Mouse (Mus musculus) right cerebral cortex, postnatal 36 days (tissue): ENCODE results near the gene Ube2l3.
A peak's percentile ranks its signal among the peaks of the same experiment; 100 is the strongest.

Experiments
- DNase-seq, 2 experiments: peaks; one replicate each; pipeline ENCODE4 v3.0.0; 2022; ENCODE audit warnings: low spot score in 2 of 2, mixed read lengths in 1 of 2

The Ube2l3 gene

GRCm38 (mm10) chr16:17148084-17148483 is 54.4 kb downstream of the Ube2l3 start:
- DNase-seq = peak in 1 of 2 experiments; percentile 18

- DNase-seq = peak in 1 of 2 experiments; percentile 24
Observed at GRCm38 (mm10) chr16:17147391-17147929, 55.0 kb downstream of the Ube2l3 start.

DNA sequence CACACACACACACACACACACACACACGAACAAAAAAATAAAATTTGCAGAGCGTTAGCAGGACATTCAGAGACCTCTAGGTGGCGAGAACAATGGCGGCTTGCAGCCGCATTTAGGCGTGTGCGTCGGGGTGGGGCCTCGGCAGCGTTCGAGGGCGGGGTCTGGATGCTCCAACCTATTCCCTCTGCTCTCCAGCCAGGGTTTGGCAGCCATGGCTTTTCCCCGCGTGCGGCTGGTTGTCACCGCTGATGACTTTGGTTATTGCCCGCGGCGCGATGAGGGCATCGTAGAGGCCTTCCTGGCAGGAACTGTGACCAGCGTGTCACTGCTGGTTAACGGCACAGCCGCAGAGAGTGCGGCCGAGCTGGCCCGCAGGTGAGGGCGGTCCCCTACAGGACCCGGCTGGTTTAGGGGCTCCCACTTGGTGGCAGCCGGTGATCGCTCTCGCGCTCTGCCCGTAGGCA is 55.6 kb downstream of the Ube2l3 start, which contains the start of gene Ccdc116:
Ccdc116 (minus strand) TSS at position 458 of the 464 bp plus-strand sequence.
- DNase-seq = peak; percentile 69 to 77

DNA sequence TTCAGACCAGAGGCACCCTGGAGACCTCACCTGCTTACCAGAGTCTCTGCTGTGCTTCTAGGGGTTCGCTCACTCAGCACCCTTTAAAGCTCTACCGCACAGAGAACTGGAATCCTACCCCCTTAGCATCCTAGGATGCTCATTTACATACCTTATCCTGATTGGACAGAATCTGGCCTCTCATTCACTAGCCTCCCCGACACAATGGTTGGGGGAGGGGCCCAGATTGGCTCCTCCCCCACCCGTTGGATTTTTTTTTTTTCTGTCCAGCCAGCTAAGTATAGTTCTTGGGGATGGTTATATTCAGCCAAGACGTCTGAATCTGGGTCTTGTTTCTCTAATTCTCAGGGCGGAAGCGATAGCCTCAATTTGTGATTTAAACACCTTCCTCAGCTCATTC is 58.1 kb downstream of the Ube2l3 start, which contains the start of gene Ydjc:
Ydjc (plus strand) TSS at position 283 of the 400 bp plus-strand sequence.
- DNase-seq = no peak

- no peak for DNase-seq
Observed at GRCm38 (mm10) chr16:17137355-17137754, 65.1 kb downstream of the Ube2l3 start.

GRCm38 (mm10) chr16:17132906-17133200 is 69.6 kb downstream of the Ube2l3 start:
- no peak for DNase-seq

DNA sequence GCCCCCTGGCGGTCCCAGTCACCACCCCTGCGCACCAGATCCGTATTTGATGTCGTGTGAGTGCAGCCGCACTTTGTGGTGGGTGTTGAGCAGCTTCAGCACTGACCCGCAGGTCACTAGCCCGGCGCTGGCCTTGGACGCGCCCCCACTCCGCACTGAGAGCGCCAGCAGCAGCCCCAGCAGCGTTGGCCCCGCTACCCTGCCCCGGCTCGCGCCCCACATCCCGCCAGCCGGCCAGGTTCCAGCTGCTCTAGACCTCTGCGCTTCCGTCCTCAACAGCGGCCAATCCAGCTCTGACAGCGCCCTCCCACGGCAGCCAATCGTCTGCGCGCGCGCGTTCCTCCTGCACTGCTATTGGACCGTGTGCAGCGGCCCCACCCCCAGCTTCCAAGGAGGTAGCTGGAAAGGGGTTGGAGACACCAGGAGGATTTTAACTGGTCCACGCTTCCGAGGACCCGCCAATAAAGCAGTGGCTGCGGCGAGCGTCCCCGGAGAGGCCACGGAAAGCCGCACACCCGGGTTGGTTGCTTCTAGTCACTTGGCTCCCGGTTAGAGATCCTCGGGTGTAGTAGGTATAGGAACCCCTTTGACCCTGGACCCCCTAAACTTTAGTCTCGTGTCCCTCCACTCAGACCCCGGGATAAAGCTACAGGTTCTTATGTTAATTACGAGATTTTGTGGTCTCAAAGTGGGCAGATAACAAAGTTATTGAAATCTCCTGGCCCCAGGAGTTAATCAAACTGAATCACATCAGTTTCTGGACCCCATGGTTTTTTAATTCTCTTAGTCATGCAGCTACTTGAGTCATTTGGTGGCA is 70.2 kb downstream of the Ube2l3 start, which contains the start of gene Sdf2l1:
Sdf2l1 (minus strand) TSS at position 295 of the 817 bp plus-strand sequence.
- peak; percentile 96 to 97 for DNase-seq

- no peak for DNase-seq
Observed at GRCm38 (mm10) chr16:17131191-17132088, 71.0 kb downstream of the Ube2l3 start.

- DNase-seq = no peak
Observed at GRCm38 (mm10) chr16:17127292-17127691, 75.2 kb downstream of the Ube2l3 start.

DNA sequence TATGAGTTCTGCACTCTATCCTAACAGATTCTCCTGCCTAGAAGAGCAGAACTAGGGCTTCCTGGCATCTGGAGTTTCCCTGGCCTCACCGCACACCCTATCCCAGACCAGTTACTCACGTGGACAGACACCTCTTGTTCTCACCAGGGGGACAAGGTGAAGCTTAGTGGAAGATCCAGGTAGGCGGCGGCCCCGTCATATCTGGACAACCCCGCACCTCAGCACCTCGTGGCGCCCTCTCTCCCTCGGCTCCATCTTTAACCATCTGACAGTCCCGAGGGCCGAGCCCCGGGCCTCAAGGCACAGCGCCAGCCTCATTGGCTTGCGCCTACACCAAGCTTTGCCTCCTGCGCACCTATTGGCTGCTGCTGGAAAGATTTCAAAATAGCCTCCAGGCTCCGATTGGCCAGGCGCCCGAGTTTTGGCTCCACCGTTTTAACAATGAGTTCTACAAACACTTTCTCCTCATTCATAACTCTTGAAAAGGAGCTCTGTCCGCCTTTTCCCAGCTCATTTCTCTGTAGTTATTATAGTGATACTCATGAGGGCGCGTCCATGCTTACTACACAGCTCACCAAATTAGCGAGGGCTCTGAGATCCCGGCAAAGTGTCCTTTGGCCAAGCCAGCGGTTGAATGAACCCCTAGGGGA is 77.5 kb downstream of the Ube2l3 start, which contains the start of gene 2610318N02Rik:
2610318N02Rik (minus strand) TSS at position 297 of the 650 bp plus-strand sequence.
- peak; percentile 48 to 63 for DNase-seq

- no peak for DNase-seq
Observed at GRCm38 (mm10) chr16:17124119-17124870, 78.2 kb downstream of the Ube2l3 start.

DNA sequence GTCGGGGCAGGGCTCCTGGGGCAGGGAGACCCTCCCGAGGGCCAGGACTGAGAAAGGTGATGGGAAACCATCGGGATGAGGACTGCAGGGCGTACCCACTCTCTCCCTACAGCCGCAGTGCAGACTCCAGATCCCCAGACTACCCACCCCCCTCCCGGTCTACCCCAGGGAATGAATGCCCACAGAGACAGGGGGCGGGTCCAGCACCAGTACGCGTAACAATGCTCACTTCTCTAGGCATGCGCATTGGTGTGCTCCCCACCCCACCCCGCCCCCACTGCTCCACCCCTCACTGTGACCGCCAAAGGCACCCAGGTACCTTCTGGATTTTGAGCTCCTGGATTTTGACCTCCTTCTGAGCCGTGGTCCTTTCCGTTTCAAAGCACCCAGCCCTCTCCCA is 80.9 kb downstream of the Ube2l3 start:
- DNase-seq = no peak

DNA sequence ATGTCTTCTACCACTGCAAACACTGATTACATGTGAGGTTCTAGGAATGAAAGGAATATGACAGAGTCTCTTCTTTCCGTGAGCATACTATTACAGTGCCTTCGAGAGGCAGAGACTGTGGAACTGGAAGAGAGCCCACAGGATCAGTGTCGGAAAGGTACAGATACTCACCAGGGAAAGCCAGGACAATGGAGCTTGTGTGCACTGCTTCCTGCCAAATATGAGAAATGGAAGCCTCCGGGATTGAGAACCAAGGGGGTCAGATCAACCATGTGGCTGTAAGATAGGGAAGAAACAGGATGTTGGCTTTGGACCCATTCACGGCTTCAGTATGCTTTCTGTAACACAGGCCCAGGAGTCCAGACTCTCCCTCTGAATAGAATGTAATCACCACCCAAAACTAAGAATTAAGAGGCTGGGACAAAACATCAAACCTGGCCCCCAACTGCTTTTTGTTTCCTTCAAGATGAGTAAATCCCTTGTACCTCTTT is 85.1 kb downstream of the Ube2l3 start:
- DNase-seq = no peak

- DNase-seq = peak; percentile 61 to 77
Observed at GRCm38 (mm10) chr16:17110771-17111743, 91.4 kb downstream of the Ube2l3 start, which contains the start of gene Ppil2. Gene Ppil2, minus strand, starts transcription at chr16:17111257.

GRCm38 (mm10) chr16:17104600-17104999 is 97.8 kb downstream of the Ube2l3 start:
- no peak for DNase-seq

DNA sequence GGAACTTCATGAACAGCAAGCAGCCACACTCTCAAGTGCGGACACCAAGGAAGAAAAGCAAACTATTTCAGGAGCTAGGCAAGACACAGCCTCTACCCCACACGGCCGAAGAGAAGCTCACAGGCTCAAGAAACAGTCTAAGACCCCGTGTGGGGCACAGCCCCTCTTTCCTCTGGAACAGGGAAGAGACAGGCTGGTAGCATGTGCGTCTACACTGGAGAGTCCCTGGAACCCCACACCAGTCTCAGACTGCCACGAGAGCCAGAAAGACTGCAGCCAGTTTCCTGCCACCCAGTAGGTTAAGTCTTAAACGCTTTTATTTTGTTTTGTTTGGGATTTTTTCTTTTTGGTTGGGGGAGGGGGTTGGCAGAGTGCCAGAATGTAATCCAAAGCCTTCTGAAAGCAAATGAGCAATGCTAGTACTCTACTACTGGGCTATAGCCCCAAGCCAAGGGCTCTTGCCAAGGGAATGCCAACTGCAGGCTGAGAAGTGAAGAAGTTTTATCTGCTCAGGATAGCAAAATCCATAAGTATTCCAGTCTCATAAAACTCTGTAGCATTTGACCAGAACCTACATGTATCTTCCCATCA is 99.7 kb downstream of the Ube2l3 start:
- DNase-seq = no peak
